Mouse (Mus musculus) frontal cortex, adult (tissue): ENCODE results near the gene Gm11938.

Source experiments
- ATAC-seq: cut with Nextera tagmentation; 2 replicates; pipeline ENCODE4 v1.9.2; 2017; ENCODE audit warnings: mild to moderate bottlenecking, moderate library complexity, mixed read lengths; ENCODE audit not compliant: low TSS enrichment

Gene Gm11938

DNA sequence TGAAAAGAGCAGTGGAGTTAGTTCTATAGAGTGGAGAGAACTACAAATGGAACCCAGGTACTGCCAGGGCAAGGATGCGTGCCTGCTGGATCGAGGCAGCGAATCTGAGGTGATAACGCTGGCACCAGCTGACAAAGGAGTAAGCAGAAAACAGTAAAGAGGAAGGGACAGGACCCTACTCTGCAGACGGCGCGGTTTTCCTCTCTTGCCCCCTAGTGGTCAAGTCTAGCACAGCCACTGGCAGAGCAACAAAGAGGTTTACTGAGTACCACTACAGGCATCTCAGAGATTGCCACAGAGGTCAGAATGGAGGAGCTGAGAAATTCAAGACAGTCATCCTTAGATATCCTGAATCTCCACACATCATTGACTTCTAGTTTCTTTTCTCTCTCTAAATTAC lies 29.0 kb downstream of the Gm11938 start:
- peak; percentile 70; the same call in 1 of the 2 replicates for ATAC-seq

DNA sequence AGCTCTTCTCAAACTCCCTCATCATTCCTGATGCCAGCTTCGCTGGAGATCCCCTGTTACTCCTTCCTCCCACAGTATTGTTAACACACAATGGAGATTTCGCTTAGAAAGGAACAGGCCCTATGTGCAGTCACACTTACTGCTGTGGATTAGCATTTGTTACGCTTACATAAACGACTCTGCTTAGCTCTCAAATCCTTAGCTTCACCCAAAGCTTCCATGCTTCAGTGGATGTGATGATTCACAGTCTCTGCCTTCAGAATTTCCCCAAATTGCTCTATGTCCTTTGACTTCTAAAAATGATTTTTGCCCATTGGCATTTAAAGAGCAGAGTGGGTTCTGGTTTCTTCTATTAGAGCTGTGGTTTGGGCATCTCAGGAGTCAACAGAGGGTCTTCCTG lies 29.9 kb downstream of the Gm11938 start:
- peak; percentile 97 for ATAC-seq

DNA sequence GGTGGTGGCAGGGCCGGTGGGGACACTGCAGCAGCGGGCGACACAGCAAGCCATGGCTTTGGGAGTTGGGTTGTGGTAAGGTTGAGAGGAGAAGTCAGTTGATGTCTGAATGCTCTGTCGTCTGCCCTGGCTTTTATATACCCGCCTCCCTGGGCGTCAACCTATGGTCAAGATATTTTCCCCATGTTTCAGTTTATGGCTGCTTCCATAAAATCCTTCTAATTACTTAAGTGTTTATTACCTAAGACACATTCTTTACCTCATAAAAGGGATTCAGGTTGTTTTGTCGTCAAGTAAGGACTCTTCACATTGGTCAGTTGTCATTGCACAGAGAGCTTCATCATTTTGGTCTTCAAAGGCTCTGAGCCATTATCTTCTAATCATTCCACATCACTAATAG lies 36.6 kb downstream of the Gm11938 start, which contains the start of gene Krtap3-1:
Gene Krtap3-1, minus strand, starts transcription at position 101 of the 400 bp plus-strand sequence.
- ATAC-seq, result no peak

DNA sequence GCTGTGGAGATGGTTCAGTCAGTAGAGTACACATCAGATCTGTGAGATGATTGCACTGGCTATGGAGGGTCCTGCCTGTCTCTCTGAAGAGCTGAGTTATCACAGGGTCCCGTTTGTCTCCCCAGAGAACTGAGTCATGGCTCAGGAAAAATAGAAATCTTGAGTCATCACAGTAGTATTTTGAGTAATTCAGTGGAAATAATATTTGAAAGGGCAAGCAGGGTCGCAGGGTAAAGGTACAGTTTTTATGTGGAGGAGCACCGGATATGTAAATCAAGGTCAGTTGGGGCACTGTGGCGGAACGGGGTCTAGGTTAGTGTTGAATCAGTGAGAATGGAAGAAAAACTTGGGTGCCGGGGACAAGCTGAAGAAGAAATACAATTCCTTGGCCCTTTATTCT lies 40.5 kb downstream of the Gm11938 start:
- ATAC-seq, result no peak

DNA sequence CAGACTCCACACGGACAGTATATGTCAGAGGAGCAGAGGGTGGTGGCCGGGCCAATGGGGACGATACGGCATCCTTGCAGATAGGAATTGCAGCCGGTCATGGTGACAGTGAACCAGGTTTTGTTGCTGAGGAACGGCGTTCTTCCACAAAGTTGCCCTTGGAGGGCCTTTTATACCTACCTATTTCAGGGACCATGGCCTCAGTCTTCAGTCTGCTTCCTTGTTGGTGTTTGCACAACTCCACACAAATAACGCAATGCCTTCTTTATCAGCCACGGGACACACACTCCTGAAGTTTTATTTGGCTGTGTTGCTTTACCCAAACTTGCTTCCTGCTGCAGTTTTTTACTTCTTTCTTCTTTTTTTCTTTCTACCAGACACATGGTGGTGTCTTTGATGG lies 43.7 kb downstream of the Gm11938 start, which contains the start of gene Gm11939:
Gene Gm11939, minus strand, starts transcription at position 101 of the 400 bp plus-strand sequence.
- ATAC-seq, result no peak

DNA sequence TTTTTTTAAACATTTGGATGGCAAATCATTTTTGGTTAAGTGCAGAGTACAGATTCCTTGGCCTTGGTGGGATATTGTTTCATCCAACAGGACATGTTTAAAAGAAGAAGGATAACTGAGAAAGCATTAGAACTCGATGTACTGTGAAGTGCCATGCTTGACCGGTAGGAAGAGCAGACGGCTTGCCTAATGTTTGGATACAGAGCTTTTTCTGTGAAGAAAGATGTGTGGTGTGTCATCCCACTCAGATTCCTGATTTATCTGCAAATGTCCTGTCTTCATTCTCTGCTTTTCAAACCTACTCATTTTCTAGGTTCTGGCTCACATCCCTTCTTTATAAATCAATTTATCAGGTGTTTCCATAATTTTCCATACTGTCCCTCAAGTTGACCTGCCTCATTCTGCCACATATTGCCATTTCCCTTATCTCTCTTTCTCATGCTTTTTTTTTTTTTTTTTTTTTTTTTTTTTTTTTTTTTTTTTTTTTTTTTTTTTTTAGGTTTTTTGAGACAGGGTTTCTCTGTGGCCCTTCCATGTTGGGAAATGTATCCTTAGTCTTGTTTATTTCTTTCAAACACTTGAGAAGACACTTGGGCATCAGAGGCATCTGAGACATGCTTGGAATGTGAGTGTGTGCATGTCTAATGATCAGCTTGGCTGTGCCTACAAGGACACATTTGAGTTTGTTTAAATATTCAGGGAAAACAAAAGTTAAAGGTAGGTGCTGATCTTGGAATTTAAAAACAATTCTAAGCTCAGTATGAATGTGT lies 44.9 kb downstream of the Gm11938 start:
- ATAC-seq, result peak; percentile 79; the same call in 1 of the 2 replicates

DNA sequence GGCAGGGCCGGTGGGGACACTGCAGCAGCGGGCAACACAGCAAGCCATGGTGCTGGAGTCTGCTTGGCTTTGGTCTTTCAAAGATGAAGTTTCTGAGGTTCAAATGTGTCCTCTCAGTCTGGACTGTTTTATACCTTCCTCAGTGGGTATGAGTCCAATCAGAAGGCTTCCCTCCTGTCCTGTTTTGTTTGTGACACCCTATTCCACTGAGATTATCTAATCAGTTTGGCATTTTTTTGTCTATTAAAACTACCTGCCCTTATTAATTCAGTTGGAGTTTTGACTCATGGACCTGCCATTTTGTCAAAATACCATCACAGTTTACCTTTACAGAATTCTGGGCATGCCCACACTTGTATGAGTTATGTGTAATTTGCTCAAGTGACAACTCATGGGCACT lies 46.4 kb downstream of the Gm11938 start, which contains the start of gene Krtap3-2:
Gene Krtap3-2, minus strand, starts transcription at position 101 of the 400 bp plus-strand sequence.
- no peak for ATAC-seq

DNA sequence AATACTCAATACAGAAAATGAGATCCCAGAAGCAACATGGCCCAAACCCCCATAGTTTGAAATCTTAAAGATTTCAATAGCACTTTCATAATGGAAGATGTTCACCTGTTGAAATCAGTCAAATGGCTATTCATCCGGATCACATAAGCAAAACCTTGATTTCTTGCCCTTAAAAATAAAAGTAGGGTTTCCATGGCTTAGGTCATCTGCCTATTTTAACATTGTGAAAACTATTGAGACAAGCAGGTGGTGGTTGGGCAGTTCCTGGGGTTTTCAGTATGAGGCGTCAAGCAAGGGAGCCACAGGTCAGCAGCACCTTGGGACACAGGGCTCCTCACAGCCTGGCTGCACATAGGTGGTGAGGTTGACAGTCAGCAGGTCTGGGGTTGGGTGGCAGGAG lies 46.9 kb downstream of the Gm11938 start:
- ATAC-seq, result no peak
